Mouse (Mus musculus) E14TG2a.4 (cell line): Measurements from ENCODE around the gene Apoc4.
A peak's percentile ranks its signal among the peaks of the same experiment; 100 is the strongest.

ENCODE experiments used
- H3K27me3 ChIP-seq: 2 replicates; pipeline ENCODE4 v1.6.1; 2014; ENCODE audit warnings: low read length, control low read depth; ENCODE audit not compliant: insufficient read depth
- H3K36me3 ChIP-seq: 2 replicates; pipeline ENCODE4 v1.6.1; 2014; ENCODE audit warnings: low read length, control low read depth; ENCODE audit not compliant: insufficient read depth
- H3K4me1 ChIP-seq: replicated peaks from 2 replicates; pipeline ENCODE4 v1.6.1; 2014; ENCODE audit warnings: low read depth, low read length, control low read depth
- H3K4me3 ChIP-seq: replicated peaks from 2 replicates; pipeline ENCODE4 v1.5.1; 2014; ENCODE audit warnings: mild to moderate bottlenecking, low read length
- H3K9me3 ChIP-seq: 2 replicates; pipeline ENCODE4 v1.6.1; 2014; ENCODE audit warnings: low read length, control low read depth
- CTCF ChIP-seq: conservative IDR thresholded peaks from 2 replicates; pipeline ENCODE4 v1.5.1; 2014; ENCODE audit warnings: low read length
- NANOG ChIP-seq: IDR thresholded peaks from 2 replicates; pipeline ENCODE4 v1.6.1; 2014; ENCODE audit warnings: borderline replicate concordance, low read length, mixed read lengths
- POU5F1 ChIP-seq: IDR thresholded peaks from 2 replicates; pipeline ENCODE4 v1.6.1; 2014; ENCODE audit warnings: low read length, borderline replicate concordance

The Apoc4 gene

GRCm38 (mm10) chr7:19633855-19634254 lies 47.4 kb downstream of the Apoc4 start:
- peaks cover 72% of the 10 kb centered on the region for H3K36me3 ChIP-seq
- no peak for TF ChIP-seq CTCF
- TF ChIP-seq POU5F1: no peak
- TF ChIP-seq NANOG: no peak
- no peaks in the 10 kb centered on the region for H3K9me3 ChIP-seq
- no peaks in the 10 kb centered on the region for H3K27me3 ChIP-seq
- H3K4me3 ChIP-seq: no peak overlapping the region
- peaks cover 54% of the 10 kb centered on the region for H3K4me1 ChIP-seq

- Histone ChIP-seq H3K27me3 (no peaks in the 10 kb centered on the region), H3K36me3 (peaks cover 65% of the 10 kb centered on the region), H3K4me1 (peaks cover 54% of the 10 kb centered on the region), H3K4me3 (no peak overlapping the region), H3K9me3 (no peaks in the 10 kb centered on the region)
- TF ChIP-seq CTCF (no peak), NANOG (no peak), POU5F1 (no peak)
Observed at GRCm38 (mm10) chr7:19633197-19633596, 48.1 kb downstream of the Apoc4 start.

DNA sequence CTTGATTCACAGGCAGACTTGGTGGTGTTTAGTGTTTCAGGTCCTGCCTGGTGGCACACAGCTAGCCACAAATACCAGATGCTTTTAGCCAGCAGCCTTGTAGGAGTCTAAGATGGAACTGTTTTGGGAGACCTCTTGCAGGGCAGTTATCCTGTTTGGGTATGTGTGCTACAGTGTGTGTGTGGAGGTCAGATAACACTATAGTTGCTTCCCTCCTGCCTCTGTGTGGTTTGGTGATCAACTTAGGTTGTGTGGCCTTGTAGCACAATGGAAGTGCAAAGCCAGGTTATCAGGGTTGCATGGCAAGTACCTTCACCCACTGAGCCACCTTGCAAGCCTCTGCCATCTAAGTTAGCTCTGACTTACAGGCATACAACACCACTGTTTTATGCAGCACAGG lies 48.6 kb downstream of the Apoc4 start:
- Histone ChIP-seq H3K27me3 (no peaks in the 10 kb centered on the region), H3K9me3 (no peaks in the 10 kb centered on the region), H3K4me3 (no peak overlapping the region), H3K36me3 (peaks cover 61% of the 10 kb centered on the region), H3K4me1 (peaks cover 56% of the 10 kb centered on the region)
- no peak for TF ChIP-seq CTCF
- no peak for TF ChIP-seq POU5F1
- TF ChIP-seq NANOG: no peak

GRCm38 (mm10) chr7:19632275-19632674 lies 49.0 kb downstream of the Apoc4 start:
- TF ChIP-seq POU5F1 (no peak), CTCF (no peak), NANOG (no peak)
- Histone ChIP-seq H3K9me3 (no peaks in the 10 kb centered on the region), H3K36me3 (peaks cover 56% of the 10 kb centered on the region), H3K4me3 (no peak overlapping the region), H3K27me3 (no peaks in the 10 kb centered on the region), H3K4me1 (peaks cover 58% of the 10 kb centered on the region)

GRCm38 (mm10) chr7:19629361-19629734 lies 51.9 kb downstream of the Apoc4 start, which contains the start of gene Relb:
Relb (minus strand) TSS chr7:19629438.
- no peaks in the 10 kb centered on the region for H3K9me3 ChIP-seq
- H3K4me3 ChIP-seq: peak within 1 kb of the TSS; percentile 100
- TF ChIP-seq NANOG (no peak), CTCF (no peak), POU5F1 (no peak)
- H3K27me3 ChIP-seq: no peaks in the 10 kb centered on the region
- H3K36me3 ChIP-seq: peaks cover 27% of the 10 kb centered on the region
- H3K4me1 ChIP-seq: peaks cover 57% of the 10 kb centered on the region

- no peaks in the 10 kb centered on the region for H3K27me3 ChIP-seq
- H3K9me3 ChIP-seq: no peaks in the 10 kb centered on the region
- H3K4me1 ChIP-seq: peaks cover 57% of the 10 kb centered on the region
- peaks cover 21% of the 10 kb centered on the region for H3K36me3 ChIP-seq
- TF ChIP-seq NANOG (no peak), CTCF (no peak), POU5F1 (no peak)
- H3K4me3 ChIP-seq: peak overlapping the region; percentile 100
Observed at GRCm38 (mm10) chr7:19628536-19629360, 52.5 kb downstream of the Apoc4 start.

- H3K27me3 ChIP-seq: no peaks in the 10 kb centered on the region
- H3K9me3 ChIP-seq: no peaks in the 10 kb centered on the region
- H3K36me3 ChIP-seq: peaks cover 15% of the 10 kb centered on the region
- peaks cover 57% of the 10 kb centered on the region for H3K4me1 ChIP-seq
- TF ChIP-seq NANOG: no peak
- no peak for TF ChIP-seq POU5F1
- TF ChIP-seq CTCF: no peak
- H3K4me3 ChIP-seq: peak overlapping the region; percentile 72
Observed at GRCm38 (mm10) chr7:19628192-19628535, 53.1 kb downstream of the Apoc4 start.
